Mouse (Mus musculus): Measurements from ENCODE around the gene Ankrd13a. TPM values are rescaled to one million over a fixed set of nuclear protein-coding genes. Genes with fewer than 3 reads are reported as not detected.
A peak's percentile ranks its signal among the peaks of the same experiment; 100 is the strongest.

The Ankrd13a gene
- polyA plus RNA-seq, 1 experiment from 2014 or later: 144 TPM

GRCm38 (mm10) chr5:114742998-114743696 lies 31.3 kb upstream of the Ankrd13a start:
- ATAC-seq: no peak

GRCm38 (mm10) chr5:114743697-114744090 lies 30.8 kb upstream of the Ankrd13a start:
- TF ChIP-seq CTCF (IDR thresholded peaks at IDR 0.05): no peak
- H3K27me3 ChIP-seq: no peaks in the 10 kb centered on the region
- ATAC-seq (peak; percentile 77), DNase-seq (ENCODE audit: low read depth, low spot score) (peak; percentile 59)
- ChIA-PET CTCF (interaction anchor here (0.9 to 1.7 kb wide), 3 partner anchors 9 to 15 kb away, joined by 3 to 6 read pairs (median 3); no protein-coding TSS in a partner anchor), POLR2A (interaction anchor here (1.1 kb wide), 1 partner anchor 17 kb away, joined by 3 read pairs; no protein-coding TSS in a partner anchor)
- in situ Hi-C loops (cut with MboI; ENCODE audit: low pct_unique_long_range_greater_than_20kb): no loop called here

More at GRCm38 (mm10) chr5:114742998-114743696, 31.3 kb upstream of the Ankrd13a start:
- ChIA-PET POLR2A (interaction anchor here (1.1 kb wide), 1 partner anchor 17 kb away, joined by 3 read pairs; no protein-coding TSS in a partner anchor), CTCF (interaction anchor here (0.9 to 1.7 kb wide), 3 partner anchors 8 to 14 kb away, joined by 3 to 6 read pairs (median 3); no protein-coding TSS in a partner anchor)
- TF ChIP-seq CTCF (IDR thresholded peaks at IDR 0.05): no peak
- in situ Hi-C loops (cut with MboI; ENCODE audit: low pct_unique_long_range_greater_than_20kb): no loop called here
- no peak for DNase-seq (ENCODE audit: low read depth, low spot score)
- no peaks in the 10 kb centered on the region for H3K27me3 ChIP-seq

- POLR2A ChIA-PET: interaction anchor here (0.8 to 1.1 kb wide), 2 partner anchors 23 kb away, joined by 3 read pairs; no protein-coding TSS in a partner anchor
- in situ Hi-C loops (cut with MboI; ENCODE audit: low pct_unique_long_range_greater_than_20kb): no loop called here
These were observed 28.9 kb upstream of the Ankrd13a start for GRCm38 (mm10) chr5:114745581-114745980.

GRCm38 (mm10) chr5:114746886-114747285 lies 27.6 kb upstream of the Ankrd13a start:
- CTCF ChIA-PET: no interaction called here
- in situ Hi-C loops (cut with MboI; ENCODE audit: low pct_unique_long_range_greater_than_20kb): no loop called here
- POLR2A ChIA-PET: no interaction called here
- H3K27me3 ChIP-seq: no peaks in the 10 kb centered on the region
- DNase-seq (ENCODE audit: low read depth, low spot score) (no peak), ATAC-seq (no peak)
- no peak for TF ChIP-seq CTCF (IDR thresholded peaks at IDR 0.05)

More at GRCm38 (mm10) chr5:114745581-114745980, 28.9 kb upstream of the Ankrd13a start:
- no peak for DNase-seq (ENCODE audit: low read depth, low spot score)
- no peaks in the 10 kb centered on the region for H3K27me3 ChIP-seq
- no peak for TF ChIP-seq CTCF (IDR thresholded peaks at IDR 0.05)
- CTCF ChIA-PET: interaction anchor here (1.3 kb wide), 1 partner anchor 16 kb away, joined by 4 read pairs; no protein-coding TSS in a partner anchor
- ATAC-seq: no peak

GRCm38 (mm10) chr5:114747521-114747920 lies 27.0 kb upstream of the Ankrd13a start:
- no peaks in the 10 kb centered on the region for H3K27me3 ChIP-seq
- ChIA-PET CTCF (no interaction called here), POLR2A (no interaction called here)
- DNase-seq (ENCODE audit: low read depth, low spot score): no peak
- in situ Hi-C loops (cut with MboI; ENCODE audit: low pct_unique_long_range_greater_than_20kb): no loop called here
- TF ChIP-seq CTCF (IDR thresholded peaks at IDR 0.05): no peak
- no peak for ATAC-seq

GRCm38 (mm10) chr5:114750325-114750724 lies 24.2 kb upstream of the Ankrd13a start:
- ChIA-PET CTCF (no interaction called here), POLR2A (no interaction called here)
- no peak for DNase-seq (ENCODE audit: low read depth, low spot score)
- no peak for TF ChIP-seq CTCF (IDR thresholded peaks at IDR 0.05)
- in situ Hi-C loops (cut with MboI; ENCODE audit: low pct_unique_long_range_greater_than_20kb): no loop called here
- H3K27me3 ChIP-seq: no peaks in the 10 kb centered on the region
- ATAC-seq: no peak

- DNase-seq (ENCODE audit: low read depth, low spot score) (no peak), ATAC-seq (no peak)
- POLR2A ChIA-PET: interaction anchor here (0.6 kb wide), 1 partner anchor 1670 kb away, joined by 3 read pairs; no protein-coding TSS in a partner anchor
- in situ Hi-C loops (cut with MboI; ENCODE audit: low pct_unique_long_range_greater_than_20kb): no loop called here
- CTCF ChIA-PET: no interaction called here
- no peak for TF ChIP-seq CTCF (IDR thresholded peaks at IDR 0.05)
- no peaks in the 10 kb centered on the region for H3K27me3 ChIP-seq
These were observed 22.1 kb upstream of the Ankrd13a start for GRCm38 (mm10) chr5:114752397-114752796.

GRCm38 (mm10) chr5:114753384-114753783 lies 21.1 kb upstream of the Ankrd13a start:
- ChIA-PET POLR2A (no interaction called here), CTCF (interaction anchor here (1.2 to 1.4 kb wide), 2 partner anchors 9 kb away, joined by 3 to 6 read pairs; no protein-coding TSS in a partner anchor)
- no peak for TF ChIP-seq CTCF (IDR thresholded peaks at IDR 0.05)
- no peaks in the 10 kb centered on the region for H3K27me3 ChIP-seq
- no peak for ATAC-seq
- no peak for DNase-seq (ENCODE audit: low read depth, low spot score)
- in situ Hi-C loops (cut with MboI; ENCODE audit: low pct_unique_long_range_greater_than_20kb): no loop called here

- no peak for DNase-seq (ENCODE audit: low read depth, low spot score)
- in situ Hi-C loops (cut with MboI; ENCODE audit: low pct_unique_long_range_greater_than_20kb): no loop called here
- CTCF ChIA-PET: interaction anchor here (0.9 to 1.6 kb wide), 2 partner anchors 9 to 143 kb away, joined by 3 to 4 read pairs; no protein-coding TSS in a partner anchor
- ATAC-seq: no peak
- no peaks in the 10 kb centered on the region for H3K27me3 ChIP-seq
- POLR2A ChIA-PET: no interaction called here
- TF ChIP-seq CTCF (IDR thresholded peaks at IDR 0.05): no peak
These were observed 14.9 kb upstream of the Ankrd13a start for GRCm38 (mm10) chr5:114759536-114760090.

- no peak for DNase-seq (ENCODE audit: low read depth, low spot score)
- no peak for ATAC-seq
These were observed 12.5 kb upstream of the Ankrd13a start for GRCm38 (mm10) chr5:114761980-114762379.

More at GRCm38 (mm10) chr5:114761980-114762379, 12.5 kb upstream of the Ankrd13a start:
- in situ Hi-C loops (cut with MboI; ENCODE audit: low pct_unique_long_range_greater_than_20kb): no loop called here
- no peaks in the 10 kb centered on the region for H3K27me3 ChIP-seq
- ChIA-PET CTCF (interaction anchor here (1.0 to 1.1 kb wide), 2 partner anchors 9 to 52 kb away, joined by 3 read pairs; no protein-coding TSS in a partner anchor), POLR2A (no interaction called here)
- no peak for TF ChIP-seq CTCF (IDR thresholded peaks at IDR 0.05)

All from Patski (cell line).